Mouse (Mus musculus) left cerebral cortex, adult 8-10 months (tissue): ENCODE measurements around the gene Clp1. TPM values are rescaled to one million over a fixed set of nuclear protein-coding genes. Genes with fewer than 3 reads are reported as not detected.

Experiments
- DNase-seq, 2 experiments: peaks; one replicate each; pipeline ENCODE4 v3.0.0; 2022; ENCODE audit warnings: low spot score in 2 of 2
- total RNA-seq, 4 experiments: library from RNA; stranded (reverse); gene quantifications; 2 replicates each; pipeline ENCODE4 v1.2.4; 2022

Gene Clp1
- 10 to 100 TPM in 2 of 4 experiments, 1 to 10 TPM in 2; 9.1 to 11.1 (median 10.3) TPM for total RNA-seq

DNA sequence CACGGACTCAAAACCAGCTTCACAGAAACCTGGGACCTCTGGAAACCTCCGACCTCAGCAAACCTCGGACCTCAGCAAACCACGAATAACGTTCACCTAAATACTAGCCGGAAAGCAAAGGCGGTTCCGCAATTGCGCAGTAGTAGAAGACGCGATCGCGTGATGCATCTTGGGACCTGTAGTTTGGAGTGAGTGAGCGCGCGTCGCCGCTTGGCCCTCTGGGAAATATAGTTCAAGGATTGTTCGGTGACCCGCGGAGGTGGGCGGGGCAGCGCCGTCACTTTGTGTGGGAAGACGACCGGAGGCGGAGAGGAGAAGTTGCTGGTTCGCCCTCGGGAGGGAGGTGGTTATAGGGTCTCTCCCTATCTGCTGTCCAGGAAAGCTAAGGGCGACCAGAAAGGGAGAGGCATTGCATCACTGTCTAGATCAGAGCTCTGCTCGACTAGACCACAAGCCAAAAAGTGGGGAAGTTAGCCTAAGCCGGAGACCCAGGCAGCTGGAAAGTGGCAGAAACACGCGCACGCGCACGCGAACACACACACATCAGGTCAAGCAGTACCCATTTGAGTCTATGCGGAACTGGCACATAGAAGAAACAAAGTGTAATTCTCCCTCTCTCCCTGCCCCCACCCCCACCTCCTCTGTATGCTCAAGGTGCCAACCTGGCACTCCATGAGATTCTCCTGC is at the start of gene Clp1:
TSS of gene Clp1 (minus strand) at position 179 of the 687 bp plus-strand sequence.
- peak; percentile 94 to 96 for DNase-seq

- no peak for DNase-seq
Observed at GRCm38 (mm10) chr2:84775665-84776064, 48.5 kb upstream of the Clp1 start.

- no peak for DNase-seq
Observed at GRCm38 (mm10) chr2:84775241-84775640, 48.1 kb upstream of the Clp1 start, which contains the start of gene Serping1. TSS of gene Serping1 (minus strand) at chr2:84775444.

DNA sequence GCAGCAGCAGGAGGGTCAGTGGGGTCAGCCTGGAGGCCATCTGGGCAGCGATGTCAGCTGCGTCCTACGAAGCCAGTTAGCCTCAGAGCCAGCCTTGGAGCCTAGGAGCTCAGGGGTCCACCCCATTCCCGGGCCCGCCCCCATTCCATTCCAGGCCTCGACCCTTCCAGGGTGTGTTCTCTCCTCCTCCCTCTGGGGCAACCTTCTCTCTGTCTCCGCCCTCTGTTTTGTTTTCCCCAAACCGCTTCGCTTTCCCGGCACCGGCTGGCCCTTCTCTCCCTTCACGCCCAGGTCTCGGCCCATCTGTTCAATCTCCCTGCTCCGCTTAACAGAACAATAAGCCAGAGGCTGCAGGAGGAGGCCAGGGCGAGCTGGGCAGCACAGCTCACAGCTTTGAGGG is 47.6 kb upstream of the Clp1 start:
- DNase-seq, result no peak

DNA sequence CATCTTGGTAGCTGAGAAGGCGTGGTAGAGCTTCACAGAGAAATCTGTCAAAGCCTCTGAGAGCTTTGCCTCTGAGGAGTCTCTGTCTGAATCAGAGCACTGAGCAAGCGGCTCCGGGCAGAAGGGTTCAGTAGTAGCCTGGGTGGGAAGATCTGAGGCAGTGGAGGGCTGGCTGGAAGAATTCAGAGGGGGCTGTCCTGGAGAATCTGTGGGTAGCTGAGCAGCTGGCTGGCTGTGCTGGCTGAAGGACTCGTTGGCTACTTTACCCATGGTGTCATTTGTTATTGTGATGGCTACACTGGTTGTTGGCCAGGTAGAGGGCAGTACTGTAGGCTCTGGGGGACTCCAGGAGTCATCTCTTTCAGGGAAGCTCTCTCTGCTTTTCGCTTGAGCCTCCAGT is 46.0 kb upstream of the Clp1 start:
- DNase-seq, result no peak

GRCm38 (mm10) chr2:84772454-84772853 is 45.3 kb upstream of the Clp1 start:
- no peak for DNase-seq

DNA sequence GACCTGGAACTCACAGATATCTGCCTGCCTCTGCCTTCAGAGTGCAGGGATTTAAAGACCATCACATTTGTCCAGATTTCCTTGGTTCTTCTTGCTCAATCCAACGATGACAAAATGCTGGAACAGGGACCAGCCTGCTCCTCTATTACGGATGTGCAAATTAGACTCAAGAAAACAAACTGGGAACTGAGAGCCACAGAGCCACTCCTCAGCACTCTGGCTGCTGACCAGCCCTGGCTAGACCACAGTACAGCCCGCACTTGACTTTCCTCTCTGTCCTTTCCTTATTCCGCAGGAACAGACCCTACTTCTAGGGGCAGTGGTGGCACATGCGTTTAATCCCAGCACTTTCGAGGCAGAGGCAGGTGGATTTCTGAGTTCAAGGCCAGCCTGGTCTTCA is 43.4 kb upstream of the Clp1 start:
- no peak for DNase-seq

DNA sequence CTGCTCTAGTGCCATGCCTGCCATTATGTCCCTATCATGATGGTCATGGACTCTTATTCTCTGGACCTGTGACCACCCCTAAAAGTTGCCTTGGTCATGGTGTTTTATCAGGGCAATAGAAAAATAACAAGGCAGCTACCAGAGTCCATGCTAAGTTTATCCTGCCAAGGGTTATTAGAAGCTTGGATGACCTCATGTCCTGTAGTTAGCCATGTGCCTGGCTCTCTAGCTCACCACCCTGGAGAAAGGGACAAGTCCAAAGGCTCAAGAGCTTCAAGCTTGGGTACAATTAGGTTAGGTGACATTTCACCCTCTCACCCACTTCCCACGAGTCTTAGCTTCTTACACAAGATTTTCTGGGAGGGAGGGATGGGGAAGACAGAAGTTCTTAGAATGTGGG is 35.7 kb upstream of the Clp1 start:
- no peak for DNase-seq

DNA sequence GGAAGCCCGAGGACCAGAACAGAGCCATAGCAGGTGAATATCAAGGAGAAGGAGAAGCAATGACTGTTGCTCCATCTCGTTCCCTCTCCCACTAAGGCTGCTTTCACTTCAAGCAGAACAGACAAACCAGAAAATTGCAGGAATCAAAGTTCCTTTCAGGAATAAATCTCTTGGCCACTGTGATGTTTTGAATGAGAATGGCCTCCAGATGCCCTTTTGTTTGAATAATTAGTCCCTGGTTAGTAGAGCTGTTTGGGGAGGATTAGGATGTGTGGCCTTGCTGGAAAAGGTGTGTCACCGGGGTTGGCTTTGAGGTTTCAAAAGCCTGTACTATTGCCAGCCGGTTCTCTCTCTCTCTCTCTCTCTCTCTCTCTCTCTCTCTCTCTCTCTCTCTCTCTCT is 35.1 kb upstream of the Clp1 start:
- DNase-seq, result no peak

DNA sequence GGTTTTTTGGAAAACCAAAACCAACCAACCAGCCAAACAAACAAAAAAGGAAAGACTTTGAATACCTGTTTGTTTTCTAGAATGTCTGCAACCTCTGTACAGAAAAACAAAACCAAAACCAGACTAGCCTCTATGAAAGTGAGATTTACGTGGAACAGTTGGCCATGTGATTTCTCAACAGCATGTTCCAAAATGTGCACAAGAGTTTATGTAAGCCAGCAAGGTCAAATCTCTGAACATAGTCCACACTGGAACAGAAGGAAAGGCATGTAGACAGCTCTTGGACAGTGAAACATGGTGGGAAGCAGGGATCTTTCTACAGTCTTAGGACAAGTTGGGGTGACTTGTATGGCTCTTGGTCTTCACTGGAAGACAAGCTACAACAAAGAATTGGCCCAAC is 34.7 kb upstream of the Clp1 start:
- DNase-seq, result no peak

GRCm38 (mm10) chr2:84761309-84761708 is 34.2 kb upstream of the Clp1 start:
- DNase-seq, result no peak

DNA sequence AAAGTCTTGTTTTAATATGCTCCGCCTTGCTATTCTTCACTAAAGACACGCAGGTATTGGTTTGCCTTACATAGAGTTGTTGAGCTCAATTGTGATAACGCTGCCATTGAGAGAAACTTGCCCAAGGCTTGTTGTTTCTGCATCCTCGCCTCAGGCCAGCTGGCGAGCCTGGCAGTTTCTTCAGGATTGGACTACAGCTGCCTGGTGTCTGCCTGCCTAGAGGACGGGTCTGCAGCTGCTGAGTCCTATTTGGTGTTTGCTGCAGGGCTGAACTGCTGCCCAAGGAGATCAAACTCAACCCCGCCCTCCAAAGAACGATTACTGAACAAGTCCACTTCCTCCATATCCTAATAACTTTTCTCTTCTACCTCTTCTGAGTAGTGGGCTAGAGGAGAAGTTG is 33.6 kb upstream of the Clp1 start:
- no peak for DNase-seq

DNA sequence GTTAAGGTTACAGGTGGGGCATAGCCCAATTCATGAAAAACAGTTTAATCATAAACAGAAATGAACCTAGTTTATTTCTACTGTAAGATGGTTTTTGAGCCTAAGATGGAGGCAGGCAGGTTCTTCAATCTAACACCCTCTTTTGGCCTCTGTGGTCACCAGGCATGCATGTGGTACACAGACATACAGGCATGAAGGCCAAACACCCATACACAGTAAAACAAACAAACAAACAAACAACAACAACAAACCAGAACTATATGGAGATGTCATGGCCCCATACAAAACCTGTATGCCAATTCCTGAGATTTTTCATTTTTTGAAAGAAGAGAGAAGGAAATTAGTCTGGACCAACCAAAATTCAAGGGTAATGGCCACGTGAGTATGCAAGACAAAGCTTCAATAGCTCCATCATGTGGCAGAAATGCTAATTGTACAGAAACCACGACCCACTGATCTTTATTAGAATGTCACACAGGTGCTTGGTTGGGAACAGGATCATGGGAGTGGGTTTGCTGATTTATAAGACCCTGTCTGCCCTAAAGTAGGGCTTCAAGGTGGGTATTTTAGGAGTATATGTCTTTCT is 31.5 kb upstream of the Clp1 start:
- DNase-seq, result no peak

DNA sequence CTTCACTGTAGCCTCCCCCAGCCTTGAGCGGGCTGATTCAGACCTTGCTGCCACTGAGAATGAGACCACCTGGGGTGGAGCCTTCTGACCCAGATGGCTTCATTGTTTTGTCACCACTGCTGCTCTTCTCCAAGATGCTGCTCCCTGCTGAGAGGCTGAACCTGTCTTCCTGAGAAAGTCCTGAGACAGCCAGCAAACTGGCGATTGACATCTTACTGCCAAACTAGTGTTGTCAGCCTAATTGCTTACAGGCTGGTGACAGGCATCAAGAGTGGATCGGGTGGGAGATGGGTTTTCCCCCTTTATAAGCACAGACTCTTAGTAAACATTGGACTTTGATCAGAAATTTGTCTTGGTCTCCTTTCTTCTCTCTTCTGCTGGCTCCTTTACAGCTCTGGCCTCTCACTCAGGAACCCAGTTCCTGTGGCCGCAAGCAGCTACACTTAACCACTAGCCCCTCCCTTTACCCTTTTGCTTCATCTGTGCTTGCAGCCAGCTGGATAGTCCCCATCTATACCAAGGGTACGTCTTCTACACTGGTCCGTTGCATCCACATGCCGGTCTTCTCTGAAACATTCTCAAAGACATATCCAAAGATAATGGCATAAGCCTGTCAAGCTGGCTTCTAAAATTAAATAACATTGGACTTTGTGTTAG is 30.0 kb upstream of the Clp1 start:
- no peak for DNase-seq

GRCm38 (mm10) chr2:84756245-84756644 is 29.1 kb upstream of the Clp1 start:
- no peak for DNase-seq

- no peak for DNase-seq
Observed at GRCm38 (mm10) chr2:84750115-84750514, 23.0 kb upstream of the Clp1 start.

DNA sequence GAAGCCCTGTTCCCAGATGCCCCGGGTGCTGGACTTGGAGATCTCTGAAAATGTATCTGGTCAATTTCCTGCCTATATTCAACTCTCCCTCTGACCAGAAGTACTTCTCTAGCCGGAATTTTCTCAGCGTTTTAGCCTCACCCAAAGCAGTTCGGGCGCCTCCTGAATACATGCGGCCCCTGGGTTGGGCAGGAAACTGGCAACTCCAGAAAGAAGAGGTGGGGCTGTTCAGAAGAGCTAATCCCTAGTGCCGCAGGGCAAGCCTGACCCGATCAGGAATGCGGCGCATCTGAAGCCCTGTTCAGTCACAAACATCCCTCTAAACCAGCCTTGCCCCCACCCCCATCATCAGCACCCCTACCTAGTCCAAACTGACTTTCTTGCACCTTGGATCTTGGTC is 17.0 kb upstream of the Clp1 start:
- no peak for DNase-seq

DNA sequence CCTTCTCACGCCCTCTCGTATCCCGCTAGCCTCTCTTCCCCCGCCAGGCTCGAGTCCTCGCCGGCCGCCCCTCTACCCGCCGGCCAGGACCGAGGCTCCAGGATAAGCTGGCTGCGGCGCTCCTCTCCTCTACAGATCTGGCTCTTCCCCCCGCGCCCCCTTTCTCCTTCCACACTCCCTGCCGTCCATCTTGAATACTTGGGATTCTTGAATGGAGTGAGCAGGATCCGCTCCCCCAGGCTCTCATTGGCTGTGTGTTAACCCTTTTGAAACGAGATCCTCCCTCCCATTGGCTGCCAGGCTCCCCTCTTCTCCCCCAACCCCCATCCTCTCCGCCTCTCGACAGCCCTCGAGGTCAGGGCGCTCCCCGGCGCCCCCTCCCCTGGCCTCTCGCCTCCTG is 16.4 kb upstream of the Clp1 start, which contains the start of gene Gm19426:
TSS of gene Gm19426 (minus strand) at position 95 of the 400 bp plus-strand sequence.
- peak in 1 of 2 experiments; percentile 57 for DNase-seq

DNA sequence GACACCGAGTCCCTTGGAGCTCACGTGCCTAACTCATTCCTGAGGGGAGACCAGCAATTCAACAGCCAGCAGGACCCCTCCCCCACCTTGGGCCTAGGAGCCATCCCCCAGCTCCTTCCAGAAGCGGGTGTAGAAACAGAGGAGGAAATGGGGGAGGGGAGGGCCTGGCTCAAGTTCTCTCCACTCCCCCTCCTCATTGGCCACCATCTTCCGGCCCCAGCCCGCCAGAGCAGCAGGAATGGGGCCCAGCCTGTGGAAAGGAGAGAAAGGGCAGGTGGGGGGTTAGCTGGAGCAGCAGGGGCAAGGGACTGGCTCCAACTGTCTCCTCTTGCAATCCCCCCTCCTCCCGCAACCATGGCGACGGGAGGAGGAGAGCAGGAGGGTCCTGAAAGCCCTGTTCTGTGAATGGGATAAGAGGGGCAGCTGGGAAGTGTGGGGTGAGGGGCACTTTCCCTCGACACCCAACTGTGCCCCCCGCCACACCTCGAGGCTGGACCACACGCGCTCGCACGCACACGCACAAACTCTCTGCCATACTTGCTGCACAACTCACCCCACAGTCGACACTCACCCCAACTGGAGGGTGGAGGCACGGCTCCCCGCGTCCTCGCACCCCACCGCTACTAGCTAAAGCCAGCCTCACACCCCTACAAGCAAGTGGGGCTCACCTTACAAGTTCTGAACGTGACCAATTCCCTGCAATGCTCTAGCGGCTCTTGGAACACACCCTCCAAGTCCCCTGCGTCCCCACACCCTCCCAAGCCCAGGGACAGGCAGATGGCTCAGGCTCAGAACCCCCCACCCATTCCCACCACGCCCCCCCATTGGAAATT is 15.5 kb upstream of the Clp1 start:
- no peak for DNase-seq

DNA sequence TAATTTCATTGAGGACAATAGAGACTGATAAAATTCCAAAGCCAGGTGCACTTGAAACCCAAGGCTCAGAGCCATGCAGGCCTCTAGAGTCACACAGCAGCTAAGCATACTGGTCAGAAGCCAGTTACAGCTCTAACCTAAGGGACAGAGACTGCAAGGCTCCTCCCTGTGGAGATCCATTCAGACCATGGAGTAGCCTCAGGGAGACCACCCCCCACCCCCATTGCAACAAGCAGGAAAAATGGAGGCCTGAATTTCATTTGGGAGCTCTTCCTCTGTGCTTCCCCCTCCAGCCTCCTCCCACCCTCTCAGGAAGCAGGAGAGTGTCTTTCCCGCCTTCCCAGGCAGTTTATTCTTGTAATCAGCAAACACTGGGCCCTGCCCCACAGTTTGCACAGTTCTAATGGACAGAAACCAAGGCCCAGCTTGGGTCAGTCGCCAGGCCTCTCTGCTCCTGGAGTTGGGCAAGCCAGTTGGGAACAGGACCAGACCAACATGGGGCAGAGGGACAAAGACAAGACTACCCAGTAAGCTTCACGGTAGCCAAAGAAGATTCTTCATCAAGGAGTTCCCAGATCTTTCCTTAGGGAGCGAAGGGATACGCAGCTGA is 14.8 kb upstream of the Clp1 start:
- no peak for DNase-seq

DNA sequence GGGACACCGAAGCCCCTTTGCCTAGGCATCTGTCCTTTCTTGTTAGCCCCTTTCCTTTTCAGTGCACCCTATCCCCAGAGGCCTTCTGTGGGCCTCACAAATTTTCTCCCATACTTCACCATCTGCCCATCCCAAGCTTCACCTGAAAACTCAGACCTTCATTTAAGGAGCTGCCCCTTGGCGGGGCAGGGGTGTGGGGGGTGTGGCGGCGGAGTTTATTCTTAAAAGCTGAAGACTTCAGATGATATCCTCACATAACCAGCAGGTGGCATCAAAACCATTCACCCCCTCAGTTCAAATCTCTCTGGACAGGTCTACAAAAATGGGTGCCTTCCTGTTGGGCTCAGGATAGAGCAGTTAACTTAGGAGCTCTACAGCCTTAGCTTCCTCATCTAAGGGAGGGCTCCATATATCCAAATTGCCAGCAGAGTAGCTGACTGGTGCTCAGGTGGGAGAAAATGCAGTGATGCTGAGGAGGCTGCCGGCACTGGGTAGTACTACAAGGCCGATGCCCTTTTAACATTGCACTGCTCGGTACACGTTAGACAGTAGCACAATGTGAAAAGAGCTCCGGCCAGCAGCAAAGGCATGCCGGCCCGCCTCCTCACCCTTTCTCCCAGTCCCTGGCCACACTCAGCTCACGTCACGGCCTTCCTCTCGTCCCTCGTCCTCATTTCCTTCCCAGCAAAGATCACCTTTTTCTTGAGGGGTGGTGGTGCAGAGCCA is 13.6 kb upstream of the Clp1 start:
- DNase-seq, result no peak
